23 mouse cellular contexts compared by ENCODE assay signal in the genomic region with DNA sequence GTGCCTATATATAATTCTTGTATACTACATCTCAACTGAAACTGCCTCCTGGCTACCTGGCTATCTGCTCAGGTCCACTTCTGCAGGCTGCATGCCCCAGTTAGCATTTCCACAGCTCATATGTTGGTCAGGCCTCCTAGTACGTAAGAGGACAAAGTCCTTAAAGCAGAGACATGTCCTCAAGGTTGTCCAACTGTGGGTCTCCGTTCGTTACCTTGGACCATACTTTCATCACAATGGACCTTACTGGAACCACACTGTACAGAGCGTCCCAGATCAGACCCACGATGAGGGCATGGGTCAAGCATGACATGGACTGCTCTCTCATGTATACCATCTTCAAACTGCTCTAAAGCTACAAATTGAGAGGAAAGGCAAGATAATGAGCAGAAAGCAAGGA.
"Had no signal": no experiment of that assay in that cellular context is flagged by ENCODE, and none has a peak within 500 bp of the region (broad histone marks: within the 10 kb centered on the region; RNA-seq: fewer than 3 reads in every experiment).

No protein-coding gene starts in this region.

- H3K27me3 ChIP-seq: heart, embryonic 12.5 days; intestine, embryonic 15.5 days had no signal

- H3K9ac ChIP-seq: heart, embryonic 12.5 days; intestine, embryonic 15.5 days; limb, embryonic 12.5 days; liver, embryonic 14.5 days had no signal

- H3K4me3 ChIP-seq: gastrocnemius, adult 2 months; heart, embryonic 10.5 days; heart, embryonic 12.5 days; intestine, embryonic 15.5 days; layer of hippocampus, adult 2 months; left cerebral cortex, adult 2 months; limb, embryonic 10.5 days; limb, embryonic 12.5 days had no signal

- ATAC-seq: hindbrain, embryonic 16.5 days; inflammation-experienced regulatory T-cells, adult 6 months; intestine, embryonic 15.5 days; intestine, postnatal 0 days had no signal

- DNase-seq: gastrocnemius, adult 2 months; gastrocnemius, postnatal 10 days; gastrocnemius, postnatal 25 days; heart, adult 18-20 months; heart, postnatal 10 days; heart, postnatal 4 days; kidney, adult 18-20 months; kidney, adult 8-10 months; kidney, postnatal 10 days; kidney, postnatal 25 days; kidney, postnatal 4 days had no signal

- H3K27ac ChIP-seq: gastrocnemius, adult 2 months; heart, embryonic 10.5 days; intestine, embryonic 15.5 days; layer of hippocampus, adult 2 months; left cerebral cortex, adult 2 months; limb, embryonic 10.5 days; limb, embryonic 12.5 days; liver, embryonic 14.5 days had no signal

- H3K4me1 ChIP-seq: heart, embryonic 10.5 days; heart, embryonic 12.5 days had no signal

- H3K9me3 ChIP-seq: heart, embryonic 10.5 days; heart, embryonic 12.5 days; intestine, embryonic 15.5 days; limb, embryonic 10.5 days; limb, embryonic 12.5 days had no signal

- H3K4me2 ChIP-seq: heart, embryonic 12.5 days; intestine, embryonic 15.5 days; limb, embryonic 12.5 days; liver, embryonic 11.5 days had no signal

- H3K36me3 ChIP-seq: heart, embryonic 10.5 days; heart, embryonic 12.5 days; intestine, embryonic 15.5 days; limb, embryonic 10.5 days; limb, embryonic 12.5 days had no signal
